Mouse (Mus musculus) testis, adult 2 months (tissue): ENCODE data around the gene Mob3a.

Source experiments
- CTCF ChIP-seq: fragments of 200-500 bp; IDR thresholded peaks from 2 replicates; pipeline ENCODE4 v1.5.1; 2012; ENCODE audit warnings: low read depth, mild to moderate bottlenecking, inconsistent platforms, low read length, moderate library complexity; ENCODE audit not compliant: control insufficient read depth, insufficient read depth, insufficient replicate concordance
- POLR2A ChIP-seq: fragments of 200-500 bp; IDR thresholded peaks from 2 replicates; pipeline ENCODE4 v1.6.1; 2012; ENCODE audit warnings: low read depth, mild to moderate bottlenecking, inconsistent platforms, low read length, moderate library complexity; ENCODE audit not compliant: control insufficient read depth

GRCm38 (mm10) chr10:80661149-80661548, 40.6 kb downstream of the Mob3a start:
- TF ChIP-seq CTCF (peak; percentile 56; the same call in 1 of the 2 replicates), POLR2A (no peak)
